Mouse (Mus musculus) heart, postnatal 36 days (tissue): ENCODE results near the gene Csf1. TPM values are rescaled to one million over a fixed set of nuclear protein-coding genes. Genes with fewer than 3 reads are reported as not detected.

Experiments
- DNase-seq, 2 experiments: peaks; one replicate each; pipeline ENCODE4 v3.0.0; 2021 to 2022
- intact Hi-C: fragments of 180-260 bp; cut with DNase I; formaldehyde crosslinking; loops from one replicate; pipeline ENCODE4 v1.15.1; 2025
- total RNA-seq, 2 experiments: library from RNA; stranded (reverse); gene quantifications; 2 replicates each; pipeline ENCODE4 v1.2.3; 2021

The Csf1 gene
- total RNA-seq, 2 experiments from 2014 or later, result 34.4 to 49.5 TPM

GRCm38 (mm10) chr3:107714276-107714933, 45.9 kb downstream of the Csf1 start:
- intact Hi-C loops, result no loop called here
- no peak for DNase-seq

GRCm38 (mm10) chr3:107712081-107712480, 48.2 kb downstream of the Csf1 start:
- DNase-seq, result no peak
- intact Hi-C loops, result no loop called here

GRCm38 (mm10) chr3:107709156-107709555, 51.1 kb downstream of the Csf1 start:
- no peak for DNase-seq
- intact Hi-C loops, result no loop called here

GRCm38 (mm10) chr3:107707239-107707638, 53.0 kb downstream of the Csf1 start:
- no peak for DNase-seq
- intact Hi-C loops, result loop anchor here (2.0 kb wide), 1 partner anchor 32 kb away; no protein-coding TSS in a partner anchor

DNA sequence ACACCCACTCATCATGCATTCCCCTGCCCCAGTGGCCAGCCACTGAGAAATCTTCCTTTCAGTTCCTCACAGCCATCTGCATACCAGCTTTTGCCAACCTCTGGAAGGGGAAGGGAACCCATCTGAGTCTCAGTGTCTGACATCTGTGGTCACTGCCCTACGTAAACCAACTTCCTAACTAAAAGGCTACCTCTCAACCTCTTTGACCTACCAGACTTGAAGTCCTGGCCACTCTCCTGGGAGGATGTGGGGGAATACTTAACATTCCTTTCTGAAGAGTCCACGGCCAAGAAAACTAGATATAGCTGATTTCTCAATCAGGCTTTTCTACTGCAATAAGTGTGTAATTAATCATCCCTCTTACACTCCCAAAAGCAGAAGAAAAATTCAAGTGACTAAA, 54.1 kb downstream of the Csf1 start:
- intact Hi-C loops, result loop anchor here (2.0 kb wide), 1 partner anchor 33 kb away; no protein-coding TSS in a partner anchor
- peak in 1 of 2 experiments; percentile 37 for DNase-seq

DNA sequence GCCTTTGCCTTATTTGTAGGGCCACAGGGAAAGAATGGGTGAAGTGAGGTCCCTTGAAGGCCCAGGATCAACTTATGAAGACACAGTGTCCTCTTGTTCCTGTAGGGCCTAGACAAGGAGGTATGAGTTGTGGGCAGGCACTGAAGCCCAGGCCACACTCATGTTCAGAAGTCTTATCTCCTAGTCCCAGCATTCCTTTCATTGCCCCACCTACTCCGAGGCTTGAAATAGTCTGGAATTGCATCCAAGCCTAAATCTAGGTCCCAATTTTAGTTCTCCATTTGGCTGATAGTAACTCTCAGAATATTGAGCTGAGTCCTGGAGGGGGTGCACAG, 55.9 kb downstream of the Csf1 start:
- intact Hi-C loops, result no loop called here
- peak; percentile 37 to 71 for DNase-seq

GRCm38 (mm10) chr3:107703675-107704370, 56.4 kb downstream of the Csf1 start:
- intact Hi-C loops, result no loop called here
- DNase-seq, result peak; percentile 65 to 69

GRCm38 (mm10) chr3:107701767-107702394, 58.4 kb downstream of the Csf1 start:
- DNase-seq, result no peak
- intact Hi-C loops, result no loop called here

- no peak for DNase-seq
- intact Hi-C loops, result no loop called here
These were observed 59.6 kb downstream of the Csf1 start for GRCm38 (mm10) chr3:107700625-107701024.

- no peak for DNase-seq
- intact Hi-C loops, result loop anchor here (1.0 to 5.0 kb wide), 5 partner anchors 58 to 450 kb away; partner anchors contain the start of gene Gnai3
These were observed 63.4 kb downstream of the Csf1 start for GRCm38 (mm10) chr3:107696910-107697309.

DNA sequence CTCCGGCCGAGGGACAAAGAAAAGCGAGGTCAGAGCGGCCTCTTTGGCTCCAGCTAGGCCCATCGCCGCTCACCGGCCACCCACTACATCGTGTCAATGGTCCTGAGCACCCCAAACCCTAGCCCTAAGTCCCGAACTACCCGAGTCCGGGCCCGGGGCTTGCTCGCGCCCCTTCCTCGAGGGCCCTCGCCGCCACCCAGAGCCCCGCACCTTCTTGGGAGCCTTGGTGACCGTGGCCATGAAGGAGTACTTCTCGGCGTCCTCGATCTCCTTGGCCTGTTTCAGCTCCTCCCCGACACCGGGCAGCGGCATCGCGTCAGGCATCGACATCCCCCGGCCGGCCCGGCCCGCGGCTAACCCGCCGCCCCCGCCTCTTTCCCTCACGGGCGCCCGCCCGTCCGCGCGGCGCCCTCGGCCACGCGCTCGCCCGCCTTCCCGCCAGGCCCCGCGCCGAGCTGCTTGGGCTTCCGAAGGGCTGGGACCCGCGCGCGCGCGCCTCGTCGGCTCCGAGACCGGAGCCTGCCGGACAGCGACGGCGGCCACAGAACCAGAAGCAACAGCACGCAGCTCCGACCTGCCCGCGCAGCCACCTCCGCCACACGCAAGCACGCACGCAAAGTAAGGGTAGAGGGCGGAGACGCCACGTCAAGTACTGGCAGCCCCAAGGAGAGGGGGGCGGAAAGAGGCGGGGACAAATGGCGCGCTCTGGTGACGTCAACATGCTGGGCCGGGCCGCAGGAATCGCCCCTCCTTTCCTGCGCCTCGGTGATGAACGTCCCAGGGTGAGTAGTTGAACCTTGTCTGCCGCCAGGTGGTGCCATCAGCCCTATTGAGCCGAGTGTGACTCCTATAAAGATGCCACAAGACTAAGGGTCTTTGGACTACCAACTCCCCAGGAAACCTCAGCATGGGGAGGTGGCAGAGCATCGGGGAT, 64.1 kb downstream of the Csf1 start, which contains the start of gene Ahcyl1:
Gene Ahcyl1, minus strand, starts transcription at position 613 of the 934 bp plus-strand sequence.
- intact Hi-C loops, result loop anchor here (2.0 to 5.0 kb wide), 4 partner anchors 59 to 451 kb away; partner anchors contain the start of gene Gnai3
- peak; percentile 98 to 99 for DNase-seq

GRCm38 (mm10) chr3:107695219-107695947, 64.9 kb downstream of the Csf1 start:
- intact Hi-C loops, result loop anchor here (5.0 kb wide), 3 partner anchors 222 to 452 kb away; partner anchors contain the start of gene Gnai3
- peak in 1 of 2 experiments; percentile 34 for DNase-seq

- intact Hi-C loops, result no loop called here
- DNase-seq, result no peak
These were observed 65.9 kb downstream of the Csf1 start for GRCm38 (mm10) chr3:107694256-107694900.

Other genes starting within 250 kb of the Csf1 start
- gene Slc6a17, start 242.5 kb downstream of the Csf1 start, total RNA-seq, result 1 to 10 TPM; 1.5 to 2.0 TPM
- not detected for gene Ubl4b, start 205.4 kb downstream of the Csf1 start, total RNA-seq
- not detected for gene Alx3, start 165.4 kb downstream of the Csf1 start, total RNA-seq
- not detected for gene Gm10961, start 129.1 kb downstream of the Csf1 start, total RNA-seq
- 10 to 100 TPM; 19.3 to 20.5 TPM for gene Strip1, start 128.8 kb downstream of the Csf1 start, total RNA-seq
- 10 to 100 TPM; 77.8 to 80.6 TPM for gene Ahcyl1, start 63.9 kb downstream of the Csf1 start, total RNA-seq
- not detected for gene Eps8l3, start 116.8 kb upstream of the Csf1 start, total RNA-seq
- gene Gstm5, start 135.4 kb upstream of the Csf1 start, total RNA-seq, result 10 to 100 TPM; 50.5 to 51.2 TPM
- gene Gstm7, start 171.3 kb upstream of the Csf1 start, total RNA-seq, result 10 to 100 TPM; 71.7 to 74.3 TPM
- gene Gstm6, start 183.3 kb upstream of the Csf1 start, total RNA-seq, result 1 to 10 TPM; 3.0 to 3.3 TPM
- gene Gstm3, start 208.8 kb upstream of the Csf1 start, total RNA-seq, result not detected
- 100 to 1,000 TPM; 161 to 186 TPM for gene Gstm2, start 226.0 kb upstream of the Csf1 start, total RNA-seq